Mouse (Mus musculus) heart, embryonic 11.5 days (tissue): Measurements from ENCODE around the gene Ei24. TPM values are rescaled to one million over a fixed set of nuclear protein-coding genes. Genes with fewer than 3 reads are reported as not detected.
A peak's percentile ranks its signal among the peaks of the same experiment; 100 is the strongest.

Experiments
- ATAC-seq: fragments of 200-750 bp; cut with Nextera tagmentation; replicated peaks from 2 replicates; pipeline ENCODE4 v1.8.0; 2017; ENCODE audit warnings: moderate library complexity; ENCODE audit not compliant: insufficient number of reproducible peaks, low FRiP score, low TSS enrichment
- H3K27ac ChIP-seq: fragments of 300-500 bp; sonication (generic); 2 replicates; pipeline ENCODE4 v1.5.1; 2014; ENCODE audit warnings: mild to moderate bottlenecking, low read depth, low read length
- H3K27me3 ChIP-seq: fragments of 300-500 bp; sonication (generic); 2 replicates; pipeline ENCODE4 v1.6.1; 2014; ENCODE audit warnings: mild to moderate bottlenecking, low read length, mixed read lengths; ENCODE audit not compliant: control insufficient read depth, insufficient read depth
- H3K36me3 ChIP-seq: fragments of 300-500 bp; sonication (generic); 2 replicates; pipeline ENCODE4 v1.6.1; 2014; ENCODE audit warnings: mild to moderate bottlenecking, low read length, moderate library complexity, mixed read lengths; ENCODE audit not compliant: control insufficient read depth, insufficient read depth
- H3K4me1 ChIP-seq: fragments of 300-500 bp; sonication (generic); 2 replicates; pipeline ENCODE4 v1.6.1; 2014; ENCODE audit warnings: low read length; ENCODE audit not compliant: control insufficient read depth, insufficient read depth
- H3K4me2 ChIP-seq: fragments of 300-500 bp; sonication (generic); 2 replicates; pipeline ENCODE4 v1.6.1; 2014; ENCODE audit warnings: mild to moderate bottlenecking, moderate library complexity
- H3K4me3 ChIP-seq: fragments of 300-500 bp; sonication (generic); 2 replicates; pipeline ENCODE4 v1.5.1; 2014; ENCODE audit warnings: low read depth, low read length
- H3K9ac ChIP-seq: fragments of 300-500 bp; sonication (generic); 2 replicates; pipeline ENCODE4 v1.6.1; 2014; ENCODE audit warnings: mild to moderate bottlenecking, low read depth, low read length, moderate library complexity
- H3K9me3 ChIP-seq: fragments of 300-500 bp; sonication (generic); replicated peaks from 2 replicates; pipeline ENCODE4 v1.6.1; 2016; ENCODE audit warnings: low read length; ENCODE audit not compliant: control insufficient read depth
- WGBS: fragments of 180-500 bp; shearing (Covaris S2); extraction: QIAGEN DNeasy Blood & Tissue Kit; methylation state at CpG from one replicate; pipeline ENCODE4 v1.1.7; 2014; ENCODE audit not compliant: insufficient replicate concordance; 5-methylcytosine and 5-hydroxymethylcytosine counted together
- polyA plus RNA-seq: library from polyadenylated mRNA; unstranded; fragments of >200 nt; fragmentation: Nextera tagmentation; extraction: Ambion mirVana; gene quantifications from 2 replicates; pipeline ENCODE4 v1.2.1, GENCODE M21; 2014

Ei24 gene
- polyA plus RNA-seq, 1 experiment from 2014 or later: 38.2 TPM

DNA sequence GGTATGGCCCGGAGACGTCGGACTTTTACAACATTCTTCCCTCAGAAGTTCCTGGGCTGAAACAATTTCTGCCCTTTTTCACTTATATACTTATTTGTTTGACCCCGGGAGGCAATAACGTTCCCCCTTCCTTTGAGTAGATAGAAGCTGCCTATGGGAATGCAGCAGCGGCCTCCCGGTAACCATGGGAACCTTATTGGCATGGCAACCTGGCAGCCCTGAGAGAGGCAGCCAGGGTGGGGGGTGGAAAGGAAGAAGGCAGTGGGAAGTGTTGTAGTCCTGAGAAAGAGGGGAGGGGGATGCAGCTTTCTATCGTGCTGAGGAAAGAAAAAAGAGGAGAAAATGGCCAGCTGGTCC is 24.4 kb upstream of the Ei24 start, which contains the start of gene Fez1:
TSS of gene Fez1 (plus strand) at position 221 of the 357 bp plus-strand sequence.
- no peak within 1 kb of the TSS for H3K27ac ChIP-seq
- no peak within 1 kb of the TSS for H3K4me3 ChIP-seq
- 6% methylated on average over 8 of the region's 8 CpGs for WGBS
- 0 out of 2 replicates have a peak, but pooled peaks have one; percentile 22 for ATAC-seq
- no peaks in the 10 kb centered on the region for H3K27me3 ChIP-seq
- H3K4me1 ChIP-seq: no peaks in the 10 kb centered on the region
- H3K9me3 ChIP-seq: no peaks in the 10 kb centered on the region
- H3K36me3 ChIP-seq: no peaks in the 10 kb centered on the region
- no peak within 1 kb of the TSS for H3K9ac ChIP-seq
- H3K4me2 ChIP-seq: no peak within 1 kb of the TSS

GRCm38 (mm10) chr9:36820969-36821643 is 23.9 kb upstream of the Ei24 start:
- no peak for ATAC-seq
- no peaks in the 10 kb centered on the region for H3K9me3 ChIP-seq
- H3K36me3 ChIP-seq: no peaks in the 10 kb centered on the region
- no peaks in the 10 kb centered on the region for H3K4me1 ChIP-seq
- H3K4me3 ChIP-seq: no peak overlapping the region
- H3K27me3 ChIP-seq: no peaks in the 10 kb centered on the region
- no peak overlapping the region for H3K27ac ChIP-seq
- no peak overlapping the region for H3K9ac ChIP-seq
- WGBS: 47% methylated on average over 9 of the region's 9 CpGs
- H3K4me2 ChIP-seq: no peak overlapping the region

- no peak overlapping the region for H3K4me3 ChIP-seq
- 50% methylated on average over 4 of the region's 4 CpGs for WGBS
- ATAC-seq: no peak
- no peak overlapping the region for H3K9ac ChIP-seq
- H3K4me2 ChIP-seq: no peak overlapping the region
- no peaks in the 10 kb centered on the region for H3K4me1 ChIP-seq
- no peaks in the 10 kb centered on the region for H3K27me3 ChIP-seq
- H3K9me3 ChIP-seq: no peaks in the 10 kb centered on the region
- no peaks in the 10 kb centered on the region for H3K36me3 ChIP-seq
- no peak overlapping the region for H3K27ac ChIP-seq
These were observed 21.7 kb upstream of the Ei24 start for GRCm38 (mm10) chr9:36818905-36819304.

DNA sequence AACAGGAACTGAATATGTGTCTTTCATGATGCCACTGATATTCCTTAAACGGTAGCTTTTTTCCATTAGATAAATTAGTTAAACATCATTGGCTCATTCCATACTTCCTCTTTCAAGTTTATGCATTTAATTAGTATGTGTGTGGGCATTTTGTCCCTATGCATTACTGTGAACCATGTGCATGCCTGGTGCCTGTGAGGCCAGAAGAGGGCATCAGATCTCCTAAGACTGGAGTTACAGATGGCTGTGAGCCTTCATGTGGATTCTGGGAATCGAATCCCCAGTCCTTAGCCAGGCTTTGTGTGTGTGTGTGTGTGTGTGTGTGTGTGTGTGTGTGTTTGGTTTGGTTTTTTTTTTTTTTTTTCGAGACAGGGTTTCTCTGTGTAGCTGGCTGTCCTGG is 17.3 kb upstream of the Ei24 start:
- H3K9me3 ChIP-seq: no peaks in the 10 kb centered on the region
- no peak overlapping the region for H3K4me2 ChIP-seq
- H3K4me1 ChIP-seq: no peaks in the 10 kb centered on the region
- no peak overlapping the region for H3K4me3 ChIP-seq
- no peak overlapping the region for H3K9ac ChIP-seq
- WGBS: 57% methylated on average over 3 of the region's 3 CpGs
- no peak overlapping the region for H3K27ac ChIP-seq
- ATAC-seq: no peak
- H3K36me3 ChIP-seq: no peaks in the 10 kb centered on the region
- H3K27me3 ChIP-seq: no peaks in the 10 kb centered on the region

DNA sequence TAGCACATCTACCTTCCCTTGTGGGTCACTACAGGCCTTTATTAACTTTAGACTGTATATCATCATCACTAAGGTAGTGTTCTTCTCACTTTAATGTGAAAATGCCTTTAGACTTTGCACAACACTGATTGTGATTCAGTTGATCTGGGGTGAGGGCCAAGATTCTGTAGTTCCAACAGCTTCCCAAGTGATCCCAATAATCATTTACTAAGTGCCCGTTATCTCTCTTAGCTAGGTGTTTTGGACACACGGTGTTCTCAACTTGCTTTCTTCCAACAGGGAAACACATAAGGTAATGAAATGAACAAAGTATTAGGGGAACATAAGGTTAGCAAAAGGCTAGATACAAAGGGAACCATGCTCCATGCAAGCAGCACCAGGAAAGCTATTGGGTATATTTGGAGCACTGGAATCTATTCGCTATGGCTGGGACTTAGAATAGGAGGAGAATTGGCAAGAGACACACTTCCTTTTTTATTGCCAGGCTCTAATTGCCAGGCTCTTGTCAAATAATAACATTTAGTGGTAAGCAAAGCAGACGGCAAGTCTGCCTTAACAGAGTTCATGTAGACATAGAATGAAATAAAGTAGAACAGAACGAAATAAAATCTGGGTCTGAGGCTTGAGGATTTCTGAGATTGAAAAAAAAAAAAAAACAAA is 11.1 kb upstream of the Ei24 start:
- 77% methylated on average over 5 of the region's 5 CpGs for WGBS
- H3K27ac ChIP-seq: no peak overlapping the region
- no peak overlapping the region for H3K9ac ChIP-seq
- H3K27me3 ChIP-seq: no peaks in the 10 kb centered on the region
- H3K36me3 ChIP-seq: no peaks in the 10 kb centered on the region
- no peaks in the 10 kb centered on the region for H3K9me3 ChIP-seq
- H3K4me1 ChIP-seq: no peaks in the 10 kb centered on the region
- no peak for ATAC-seq
- H3K4me2 ChIP-seq: no peak overlapping the region
- no peak overlapping the region for H3K4me3 ChIP-seq

- no peak overlapping the region for H3K9ac ChIP-seq
- no peak overlapping the region for H3K4me3 ChIP-seq
- no peaks in the 10 kb centered on the region for H3K4me1 ChIP-seq
- H3K27ac ChIP-seq: no peak overlapping the region
- H3K4me2 ChIP-seq: no peak overlapping the region
- ATAC-seq: no peak
- no peaks in the 10 kb centered on the region for H3K36me3 ChIP-seq
- H3K27me3 ChIP-seq: no peaks in the 10 kb centered on the region
- 90% methylated on average over 3 of the region's 3 CpGs for WGBS
- no peaks in the 10 kb centered on the region for H3K9me3 ChIP-seq
These were observed 8.2 kb upstream of the Ei24 start for GRCm38 (mm10) chr9:36805256-36805975.

DNA sequence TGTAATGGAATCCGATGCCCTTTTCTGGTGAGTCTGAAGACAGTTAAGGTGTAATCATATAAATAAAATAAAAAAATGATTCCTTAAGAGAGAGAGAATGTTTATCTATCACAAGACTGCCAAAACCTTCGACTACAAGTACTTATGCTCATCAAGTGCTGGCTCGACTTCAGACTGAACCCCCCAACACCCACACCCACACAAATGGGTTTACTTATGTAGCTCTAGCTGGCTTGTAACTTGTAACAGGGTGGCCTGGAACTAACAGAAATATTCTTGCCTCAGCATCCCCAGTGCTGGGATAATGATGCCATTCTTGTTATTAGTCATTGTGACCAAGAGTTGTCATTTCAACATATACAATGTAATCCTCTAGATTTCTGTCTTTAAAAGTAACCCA is 6.7 kb upstream of the Ei24 start:
- ATAC-seq: no peak
- no peak overlapping the region for H3K27ac ChIP-seq
- no peaks in the 10 kb centered on the region for H3K9me3 ChIP-seq
- no peak overlapping the region for H3K4me2 ChIP-seq
- H3K4me3 ChIP-seq: no peak overlapping the region
- no peaks in the 10 kb centered on the region for H3K4me1 ChIP-seq
- no peak overlapping the region for H3K9ac ChIP-seq
- WGBS: 78% methylated on average over 3 of the region's 3 CpGs
- H3K36me3 ChIP-seq: no peaks in the 10 kb centered on the region
- no peaks in the 10 kb centered on the region for H3K27me3 ChIP-seq

GRCm38 (mm10) chr9:36803386-36803785 is 6.2 kb upstream of the Ei24 start:
- no peak overlapping the region for H3K4me2 ChIP-seq
- 74% methylated on average over 6 of the region's 6 CpGs for WGBS
- ATAC-seq: no peak
- no peak overlapping the region for H3K9ac ChIP-seq
- no peaks in the 10 kb centered on the region for H3K36me3 ChIP-seq
- no peak overlapping the region for H3K4me3 ChIP-seq
- no peaks in the 10 kb centered on the region for H3K27me3 ChIP-seq
- no peaks in the 10 kb centered on the region for H3K9me3 ChIP-seq
- H3K27ac ChIP-seq: no peak overlapping the region
- H3K4me1 ChIP-seq: no peaks in the 10 kb centered on the region
